Mouse (Mus musculus): ENCODE data around the gene Clec14a.

DNA sequence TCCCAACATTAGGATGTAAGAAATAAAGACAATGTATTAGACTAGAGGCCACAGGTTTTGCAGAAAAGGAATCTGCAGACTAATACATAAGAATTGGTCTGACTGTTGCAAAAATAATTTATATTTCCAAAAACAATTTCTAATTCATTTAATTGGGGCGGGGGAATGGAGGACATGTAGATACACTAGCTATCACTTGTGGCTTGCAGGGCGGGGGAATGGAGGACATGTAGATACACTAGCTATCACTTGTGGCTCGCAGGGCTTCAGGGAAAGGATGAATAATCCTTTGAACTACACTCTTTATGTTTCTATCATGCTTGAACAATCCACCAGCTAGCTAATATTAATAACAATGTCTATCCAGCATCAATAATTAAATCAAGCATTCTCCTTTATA is 50.0 kb downstream of the Clec14a start:
- TF ChIP-seq POLR2A (IDR thresholded peaks at IDR 0.05; ENCODE audit: control insufficient read depth, extremely low read depth, insufficient read depth, low read length, poor library complexity) = no peak
- no peak for TF ChIP-seq CTCF (IDR thresholded peaks at IDR 0.05; ENCODE audit: borderline replicate concordance, control insufficient read depth, extremely low read depth, insufficient read depth, low read length, poor library complexity)

Measured in thymus, adult 2 months (tissue).